Mouse (Mus musculus): ENCODE results near the gene Shroom4.

Gene Shroom4

GRCm38 (mm10) chrX:6453220-6453619 lies 53.6 kb downstream of the Shroom4 start:
- no peak for TF ChIP-seq GATA4 (IDR thresholded peaks at IDR 0.05; ENCODE audit: insufficient replicate concordance, low read length)

GRCm38 (mm10) chrX:6475177-6475576 lies 75.5 kb downstream of the Shroom4 start:
- no peak for TF ChIP-seq GATA4 (IDR thresholded peaks at IDR 0.05; ENCODE audit: insufficient replicate concordance, low read length)

- no peak for TF ChIP-seq GATA4 (IDR thresholded peaks at IDR 0.05; ENCODE audit: insufficient replicate concordance, low read length)
These were observed 82.6 kb downstream of the Shroom4 start for GRCm38 (mm10) chrX:6482268-6482667.

- no peak for TF ChIP-seq GATA4 (IDR thresholded peaks at IDR 0.05; ENCODE audit: insufficient replicate concordance, low read length)
These were observed 84.2 kb downstream of the Shroom4 start for GRCm38 (mm10) chrX:6483817-6484216.

- no peak for TF ChIP-seq GATA4 (IDR thresholded peaks at IDR 0.05; ENCODE audit: insufficient replicate concordance, low read length)
These were observed 90.8 kb downstream of the Shroom4 start for GRCm38 (mm10) chrX:6490433-6490832.

GRCm38 (mm10) chrX:6495456-6495855 lies 95.8 kb downstream of the Shroom4 start:
- TF ChIP-seq GATA4 (IDR thresholded peaks at IDR 0.05; ENCODE audit: insufficient replicate concordance, low read length): no peak

- TF ChIP-seq GATA4 (IDR thresholded peaks at IDR 0.05; ENCODE audit: insufficient replicate concordance, low read length): no peak
These were observed 96.7 kb downstream of the Shroom4 start for GRCm38 (mm10) chrX:6496374-6496773.

GRCm38 (mm10) chrX:6501850-6502249 lies 102.2 kb downstream of the Shroom4 start:
- no peak for TF ChIP-seq GATA4 (IDR thresholded peaks at IDR 0.05; ENCODE audit: insufficient replicate concordance, low read length)

- no peak for TF ChIP-seq GATA4 (IDR thresholded peaks at IDR 0.05; ENCODE audit: insufficient replicate concordance, low read length)
These were observed 117.6 kb downstream of the Shroom4 start for GRCm38 (mm10) chrX:6517217-6517616.

GRCm38 (mm10) chrX:6518421-6518820 lies 118.8 kb downstream of the Shroom4 start:
- TF ChIP-seq GATA4 (IDR thresholded peaks at IDR 0.05; ENCODE audit: insufficient replicate concordance, low read length): no peak

GRCm38 (mm10) chrX:6522935-6523334 lies 123.3 kb downstream of the Shroom4 start:
- TF ChIP-seq GATA4 (IDR thresholded peaks at IDR 0.05; ENCODE audit: insufficient replicate concordance, low read length): no peak

- TF ChIP-seq GATA4 (IDR thresholded peaks at IDR 0.05; ENCODE audit: insufficient replicate concordance, low read length): no peak
These were observed 137.0 kb downstream of the Shroom4 start for GRCm38 (mm10) chrX:6536636-6537035.

- TF ChIP-seq GATA4 (IDR thresholded peaks at IDR 0.05; ENCODE audit: insufficient replicate concordance, low read length): no peak
These were observed 138.0 kb downstream of the Shroom4 start for GRCm38 (mm10) chrX:6537689-6538088.

- no peak for TF ChIP-seq GATA4 (IDR thresholded peaks at IDR 0.05; ENCODE audit: insufficient replicate concordance, low read length)
These were observed 165.4 kb downstream of the Shroom4 start for GRCm38 (mm10) chrX:6565066-6565465.

- TF ChIP-seq GATA4 (IDR thresholded peaks at IDR 0.05; ENCODE audit: insufficient replicate concordance, low read length): no peak
These were observed 174.9 kb downstream of the Shroom4 start for GRCm38 (mm10) chrX:6574511-6574910.

GRCm38 (mm10) chrX:6577001-6577400 lies 177.3 kb downstream of the Shroom4 start:
- no peak for TF ChIP-seq GATA4 (IDR thresholded peaks at IDR 0.05; ENCODE audit: insufficient replicate concordance, low read length)

GRCm38 (mm10) chrX:6580671-6581070 lies 181.0 kb downstream of the Shroom4 start:
- TF ChIP-seq GATA4 (IDR thresholded peaks at IDR 0.05; ENCODE audit: insufficient replicate concordance, low read length): no peak

- no peak for TF ChIP-seq GATA4 (IDR thresholded peaks at IDR 0.05; ENCODE audit: insufficient replicate concordance, low read length)
These were observed 181.5 kb downstream of the Shroom4 start for GRCm38 (mm10) chrX:6581181-6581580.

All from liver, adult (tissue).